Comparison of ENCODE assay signal across 19 mouse cellular contexts in genomic region chr15:52982821-52983220, GRCm38 (mm10).
DNase-seq lines count a peak whose midpoint lies in the region; TF ChIP-seq lines count a peak whose summit lies in the region.
"Had no signal": no experiment of that assay in that cellular context is flagged by ENCODE, and none has a peak within 500 bp of the region (broad histone marks: within the 10 kb centered on the region; RNA-seq: fewer than 3 reads in every experiment).

No protein-coding gene starts in this region.

- peak; percentile 20 for DNase-seq in gastrocnemius, adult 18-20 months (ENCODE audit: low spot score)
- DNase-seq in gastrocnemius, adult 2 months = peak; percentile 34
- peak; percentile 20 for DNase-seq in gastrocnemius, postnatal 25 days
- DNase-seq in heart, postnatal 10 days = no peak
- no peak for DNase-seq in cerebellum, adult 9-11 months
- DNase-seq in right cerebral cortex, postnatal 14 days = no peak
- DNase-seq: adrenal gland, adult 2 months; adrenal gland, postnatal 14 days; cerebellum, adult 11 months; cerebellum, adult 2 months; cerebellum, postnatal 10 days; heart, adult 2 months had no signal

- no peak overlapping the region for H3K27ac ChIP-seq in gastrocnemius, adult 2 months
- H3K27ac ChIP-seq: embryonic facial prominence, embryonic 13.5 days; forebrain, embryonic 10.5 days; forebrain, embryonic 13.5 days; heart, adult 2 months; heart, embryonic 10.5 days; heart, embryonic 13.5 days; hindbrain, embryonic 12.5 days; hindbrain, embryonic 15.5 days had no signal

- TF ChIP-seq CTCF in gastrocnemius, adult 2 months (IDR thresholded peaks at IDR 0.05) = no peak

- intact Hi-C loops in gastrocnemius, adult 2 months (cut with DNase I) = no loop called here
- intact Hi-C loops in heart, postnatal 10 days (cut with DNase I) = no loop called here

- no peak overlapping the region for H3K4me3 ChIP-seq in gastrocnemius, adult 2 months
- H3K4me3 ChIP-seq: embryonic facial prominence, embryonic 13.5 days; forebrain, embryonic 10.5 days; forebrain, embryonic 13.5 days; heart, adult 2 months; heart, embryonic 10.5 days; heart, embryonic 13.5 days; hindbrain, embryonic 12.5 days; hindbrain, embryonic 15.5 days had no signal

Comparison
In these comparisons a context has a peak if more than half of its experiments do, and no peak if none do; other contexts are left out.
1. DNase-seq: peak in gastrocnemius, adult 18-20 months (single experiment), gastrocnemius, adult 2 months (single experiment) and gastrocnemius, postnatal 25 days (single experiment); none in heart, postnatal 10 days (0 of 2), cerebellum, adult 9-11 months (single experiment) and right cerebral cortex, postnatal 14 days (single experiment).